Mouse (Mus musculus) WW6 (cell line): Measurements from ENCODE around the gene Wdr90.

Experiments
- DNase-seq: peaks from one replicate; pipeline ENCODE4 v3.0.0-alpha.2; 2013; ENCODE audit warnings: low read depth, low spot score

Gene Wdr90

DNA sequence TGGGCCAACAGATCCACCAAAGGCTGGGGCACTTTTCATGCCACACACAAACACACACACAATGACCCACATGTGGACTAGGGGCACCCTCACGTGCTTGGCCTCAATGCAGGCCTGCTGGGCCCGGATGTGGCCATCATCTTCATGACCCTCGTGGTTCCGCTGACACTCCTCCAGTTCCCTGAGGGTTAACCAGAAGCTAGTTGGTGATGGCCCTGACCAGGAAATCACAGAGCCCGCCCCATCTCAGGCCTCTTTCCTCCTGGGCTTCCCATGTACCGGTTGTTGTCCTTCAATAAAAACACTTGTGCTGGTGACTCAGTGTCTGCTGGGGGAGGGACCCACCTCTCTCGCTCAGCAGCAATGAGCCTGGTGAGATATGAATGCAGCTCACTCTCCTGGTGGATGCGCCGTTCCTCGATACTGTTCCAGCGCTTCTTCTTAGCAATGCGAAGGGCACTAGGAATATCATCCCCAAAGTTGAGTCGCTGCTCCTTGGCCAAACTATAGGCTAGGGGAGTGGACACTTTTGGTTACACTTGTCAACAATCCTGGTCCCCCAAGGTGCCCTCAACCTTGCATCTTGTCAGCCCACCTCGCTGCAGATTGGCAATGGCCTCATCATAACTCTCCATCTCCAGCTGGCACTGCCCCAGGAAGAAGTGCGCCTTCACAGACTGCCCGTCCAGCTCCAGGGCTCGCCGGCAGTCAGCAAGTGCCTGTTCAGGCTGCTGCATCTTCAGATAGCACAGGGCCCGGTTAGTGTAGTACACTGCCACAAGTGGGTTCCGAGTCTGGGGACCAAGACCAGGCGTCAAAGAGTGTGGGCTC, 29.6 kb downstream of the Wdr90 start:
- DNase-seq = no peak

GRCm38 (mm10) chr17:25830806-25831431, 30.4 kb downstream of the Wdr90 start:
- DNase-seq = no peak

- DNase-seq = no peak
Observed at GRCm38 (mm10) chr17:25830200-25830753, 31.0 kb downstream of the Wdr90 start.

GRCm38 (mm10) chr17:25829558-25830017, 31.7 kb downstream of the Wdr90 start:
- no peak for DNase-seq

- no peak for DNase-seq
Observed at GRCm38 (mm10) chr17:25828712-25829557, 32.4 kb downstream of the Wdr90 start, which contains the start of gene Jmjd8. Gene Jmjd8 (plus strand): TSS chr17:25828867.

GRCm38 (mm10) chr17:25828223-25828594, 33.1 kb downstream of the Wdr90 start:
- no peak for DNase-seq

GRCm38 (mm10) chr17:25827546-25828222, 33.6 kb downstream of the Wdr90 start:
- DNase-seq = no peak

DNA sequence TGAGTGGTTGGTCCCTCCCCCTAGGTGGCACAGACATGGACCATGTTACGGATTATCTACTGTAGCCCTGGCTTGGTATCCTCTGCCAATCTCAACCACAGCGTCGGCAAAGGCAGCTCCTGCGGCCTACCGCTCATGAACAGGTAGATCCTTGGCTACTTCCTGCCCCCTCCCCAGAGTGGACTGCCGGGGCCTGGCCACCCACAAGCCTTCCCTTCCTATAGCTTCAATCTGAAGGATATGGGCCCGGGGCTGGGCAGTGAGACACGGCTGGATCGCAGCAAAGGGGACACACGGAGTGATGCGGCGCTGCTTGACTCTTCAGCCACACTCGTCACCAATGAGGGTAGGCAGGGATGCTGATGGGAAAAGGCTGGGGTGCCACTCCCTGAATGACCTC, 34.3 kb downstream of the Wdr90 start:
- no peak for DNase-seq

- no peak for DNase-seq
Observed at GRCm38 (mm10) chr17:25825984-25826570, 35.2 kb downstream of the Wdr90 start.

DNA sequence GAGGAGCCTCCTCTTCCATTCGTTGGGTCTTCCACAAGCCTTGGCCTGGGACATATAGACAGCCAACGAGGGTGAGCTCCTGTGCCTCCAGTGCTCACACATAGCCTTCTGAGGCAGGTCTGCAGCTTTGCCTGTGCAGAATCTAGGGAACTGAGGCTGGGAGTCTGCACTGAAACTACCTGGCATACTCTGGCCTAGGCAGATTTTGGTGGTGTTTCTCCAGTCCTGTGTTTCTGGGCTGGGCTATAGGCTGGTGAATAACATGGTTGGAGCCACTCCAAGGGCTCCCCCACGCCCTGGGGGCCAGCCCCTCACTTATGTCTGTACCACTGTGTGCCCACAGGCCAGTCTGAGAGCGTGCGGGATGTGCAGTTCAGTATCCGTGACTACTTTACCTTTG, 36.0 kb downstream of the Wdr90 start:
- no peak for DNase-seq

DNA sequence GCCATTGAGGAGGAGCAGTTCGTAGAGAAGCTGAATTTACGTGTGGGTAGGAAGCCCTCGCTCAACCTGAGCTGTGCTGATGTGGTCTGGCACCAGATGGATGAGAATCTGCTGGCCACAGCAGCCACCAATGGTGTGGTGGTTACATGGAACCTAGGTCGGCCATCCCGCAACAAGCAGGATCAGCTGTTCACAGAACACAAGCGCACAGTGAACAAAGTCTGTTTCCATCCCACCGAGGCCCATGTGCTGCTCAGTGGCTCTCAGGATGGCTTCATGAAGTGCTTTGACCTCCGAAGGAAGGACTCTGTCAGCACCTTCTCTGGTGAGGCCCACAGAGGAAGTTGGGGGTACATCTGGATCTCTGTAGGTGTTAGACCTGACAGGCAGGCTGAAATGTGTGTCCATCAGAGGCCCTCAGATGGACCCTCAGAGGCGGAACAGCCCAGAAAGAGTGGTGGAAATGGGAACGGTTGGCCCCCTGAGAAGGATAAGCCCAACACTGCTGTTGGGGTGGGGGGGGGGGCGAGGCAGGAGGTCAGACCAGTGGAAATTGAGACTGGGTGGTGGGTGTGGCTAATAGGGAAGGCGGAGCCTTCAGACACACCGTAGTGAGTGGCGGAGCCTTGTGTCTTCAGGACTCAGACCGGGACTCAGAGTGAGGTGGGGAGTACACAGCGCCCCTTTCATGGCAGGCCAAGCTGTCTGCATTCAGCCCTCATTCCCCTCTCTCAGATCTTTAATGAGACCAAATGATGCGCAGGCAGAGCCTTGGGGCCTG, 36.7 kb downstream of the Wdr90 start:
- DNase-seq = no peak

DNA sequence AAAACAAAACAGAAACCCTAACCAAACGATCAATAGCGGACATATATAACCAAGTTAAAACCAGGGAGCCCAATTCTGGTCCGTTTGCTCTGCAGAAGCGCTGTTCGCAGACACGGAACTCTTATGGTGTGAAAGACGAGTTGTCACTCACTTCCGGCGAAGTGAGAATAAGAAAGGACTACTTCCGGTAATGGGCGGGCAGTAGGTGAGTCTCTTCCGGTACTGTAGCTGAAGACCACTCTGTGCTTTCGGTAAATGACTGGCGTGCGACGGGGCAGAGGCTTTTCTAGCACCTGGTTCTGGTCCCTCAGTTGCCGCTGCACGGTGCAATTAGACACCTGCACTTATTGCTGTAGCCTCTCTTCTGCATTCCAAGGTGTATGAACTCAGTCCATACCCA, 37.8 kb downstream of the Wdr90 start, which contains the start of gene Wdr24:
Gene Wdr24 (plus strand): TSS at position 176 of the 400 bp plus-strand sequence.
- DNase-seq = no peak

GRCm38 (mm10) chr17:25818851-25819780, 42.2 kb downstream of the Wdr90 start:
- no peak for DNase-seq

- no peak for DNase-seq
Observed at GRCm38 (mm10) chr17:25817662-25818061, 43.6 kb downstream of the Wdr90 start.

- no peak for DNase-seq
Observed at GRCm38 (mm10) chr17:25813471-25813870, 47.8 kb downstream of the Wdr90 start.

GRCm38 (mm10) chr17:25810890-25811289, 50.4 kb downstream of the Wdr90 start:
- no peak for DNase-seq

- no peak for DNase-seq
Observed at GRCm38 (mm10) chr17:25809606-25810340, 51.5 kb downstream of the Wdr90 start.
